Mouse (Mus musculus) liver, embryonic 14.5 days (tissue): ENCODE results near the gene Tnpo3. TPM values are rescaled to one million over a fixed set of nuclear protein-coding genes. Genes with fewer than 3 reads are reported as not detected.
"Not testable (repeated sequence)": the region's sequence is repeated elsewhere in the genome, so short reads cannot be mapped to it uniquely, and the experiment has no call there.

Experiments used
- ATAC-seq: fragments of 200-750 bp; cut with Nextera tagmentation; 2 replicates; pipeline ENCODE4 v1.8.0; 2017; ENCODE audit warnings: moderate number of reproducible peaks, mild to moderate bottlenecking, moderate library complexity; ENCODE audit not compliant: insufficient read depth
- DNase-seq, 3 experiments: peaks; one replicate each; pipeline ENCODE4 v3.0.0-alpha.2; 2012 to 2013; ENCODE audit warnings: low read depth in 3 of 3, low spot score in 3 of 3
- H3K27ac ChIP-seq: fragments of 300-500 bp; sonication (generic); 2 replicates; pipeline ENCODE4 v1.5.1; 2014; ENCODE audit warnings: moderate library complexity, mild to moderate bottlenecking, control low read depth, inconsistent platforms
- H3K27me3 ChIP-seq: fragments of 300-500 bp; sonication (generic); 2 replicates; pipeline ENCODE4 v1.6.1; 2014; ENCODE audit warnings: mild to moderate bottlenecking, low read length, moderate library complexity; ENCODE audit not compliant: control insufficient read depth, insufficient read depth
- H3K36me3 ChIP-seq: fragments of 300-500 bp; sonication (generic); replicated peaks from 2 replicates; pipeline ENCODE4 v1.6.1; 2014; ENCODE audit warnings: low read depth; ENCODE audit not compliant: control insufficient read depth, insufficient read depth
- H3K4me1 ChIP-seq, 2 experiments: fragments of 200-500 bp in 1 of 2; fragments of 300-500 bp in 1 of 2; sonication (generic) in 1 of 2; replicated peaks; 2 replicates each; pipeline ENCODE4 v1.6.1; 2012 to 2014; ENCODE audit warnings: antibody characterized with exemption in 1 of 2, inconsistent platforms in 1 of 2, low read length in 1 of 2; ENCODE audit not compliant: control insufficient read depth in 2 of 2, insufficient read depth in 2 of 2
- H3K4me2 ChIP-seq: fragments of 300-500 bp; sonication (generic); 2 replicates; pipeline ENCODE4 v1.6.1; 2014; ENCODE audit warnings: low read depth, mild to moderate bottlenecking, control low read depth, moderate library complexity
- H3K4me3 ChIP-seq, 2 experiments: fragments of 200-500 bp in 1 of 2; fragments of 300-500 bp in 1 of 2; sonication (generic) in 1 of 2; 2 replicates each; pipeline ENCODE4 v1.5.1; 2012 to 2014; ENCODE audit warnings: low read depth in 2 of 2, low read length in 2 of 2, mild to moderate bottlenecking in 2 of 2, control low read depth in 1 of 2, inconsistent platforms in 1 of 2, moderate library complexity in 1 of 2; ENCODE audit not compliant: insufficient read depth in 1 of 2
- H3K9ac ChIP-seq: fragments of 300-500 bp; sonication (generic); replicated peaks from 2 replicates; pipeline ENCODE4 v1.6.1; 2014; ENCODE audit warnings: mild to moderate bottlenecking, control low read depth, moderate library complexity
- H3K9me3 ChIP-seq: fragments of 300-500 bp; sonication (generic); 2 replicates; pipeline ENCODE4 v1.6.1; 2016; ENCODE audit warnings: low read length, mixed read lengths; ENCODE audit not compliant: control insufficient read depth
- CTCF ChIP-seq: IDR thresholded peaks from 2 replicates; pipeline ENCODE4 v1.5.1; 2016; ENCODE audit warnings: antibody characterized with exemption, low read depth, control low read depth
- EP300 ChIP-seq: IDR thresholded peaks from 2 replicates; pipeline ENCODE4 v1.6.1; 2016; ENCODE audit warnings: antibody characterized with exemption, low read depth
- WGBS: fragments of 180-500 bp; shearing (Covaris S2); extraction: QIAGEN DNeasy Blood & Tissue Kit; methylation state at CpG from one replicate; pipeline ENCODE4 v1.1.7; 2014; ENCODE audit not compliant: insufficient replicate concordance; 5-methylcytosine and 5-hydroxymethylcytosine counted together
- polyA plus RNA-seq, 2 experiments: library from polyadenylated mRNA; depleted of rRNA in 1 of 2; stranded (reverse) in 1 of 2; unstranded in 1 of 2; fragments of >200 nt; fragmentation: Nextera tagmentation in 1 of 2; extraction: Ambion mirVana in 1 of 2; gene quantifications; 2 replicates each; pipeline versions ENCODE4 v1.2.1 to v1.2.3; 2012 to 2014

The Tnpo3 gene
- polyA plus RNA-seq, 2 experiments: 27.8 to 30.5 TPM

GRCm38 (mm10) chr6:29581202-29581601 is 28.5 kb downstream of the Tnpo3 start:
- no peak overlapping the region for H3K9ac ChIP-seq
- 83% methylated on average over 3 of the region's 3 CpGs for WGBS
- no peaks in the 10 kb centered on the region for H3K4me1 ChIP-seq
- H3K4me2 ChIP-seq: no peak overlapping the region
- TF ChIP-seq EP300 (no peak), CTCF (no peak)
- no peak for ATAC-seq
- no peak for DNase-seq
- H3K9me3 ChIP-seq: peaks cover 2% of the 10 kb centered on the region; the same call in 1 of the 2 replicates
- no peak overlapping the region for H3K4me3 ChIP-seq
- H3K27me3 ChIP-seq: no peaks in the 10 kb centered on the region
- peaks cover 39% of the 10 kb centered on the region for H3K36me3 ChIP-seq
- H3K27ac ChIP-seq: no peak overlapping the region

GRCm38 (mm10) chr6:29580770-29581169 is 28.9 kb downstream of the Tnpo3 start:
- H3K4me3 ChIP-seq: no peak overlapping the region
- DNase-seq (no peak), ATAC-seq (no peak)
- no peaks in the 10 kb centered on the region for H3K27me3 ChIP-seq
- no peak overlapping the region for H3K27ac ChIP-seq
- H3K36me3 ChIP-seq: peaks cover 35% of the 10 kb centered on the region
- peak; percentile 43 for TF ChIP-seq EP300
- TF ChIP-seq CTCF: no peak
- WGBS: 16% methylated on average over 1 of the region's 1 CpGs
- no peak overlapping the region for H3K9ac ChIP-seq
- H3K4me2 ChIP-seq: no peak overlapping the region
- no peaks in the 10 kb centered on the region for H3K4me1 ChIP-seq
- peaks cover 2% of the 10 kb centered on the region; the same call in 1 of the 2 replicates for H3K9me3 ChIP-seq

GRCm38 (mm10) chr6:29576388-29576787 is 33.3 kb downstream of the Tnpo3 start:
- H3K4me1 ChIP-seq, ATAC-seq, H3K4me2 ChIP-seq, H3K4me3 ChIP-seq, H3K9me3 ChIP-seq, H3K27ac ChIP-seq, H3K27me3 ChIP-seq, H3K9ac ChIP-seq, DNase-seq: not testable (repeated sequence)
- TF ChIP-seq CTCF: peak; percentile 18; the same call in 1 of the 2 replicates
- 78% methylated on average over 3 of the region's 3 CpGs for WGBS
- H3K36me3 ChIP-seq: peaks cover 47% of the 10 kb centered on the region

GRCm38 (mm10) chr6:29557112-29557511 is 52.6 kb downstream of the Tnpo3 start:
- Histone ChIP-seq H3K27me3 (no peaks in the 10 kb centered on the region), H3K36me3 (peaks cover 58% of the 10 kb centered on the region), H3K9ac (no peak overlapping the region), H3K4me2 (no peak overlapping the region), H3K27ac (no peak overlapping the region), H3K4me3 (no peak overlapping the region), H3K9me3 (no peaks in the 10 kb centered on the region), H3K4me1 (no peaks in the 10 kb centered on the region)
- TF ChIP-seq EP300 (no peak), CTCF (no peak)
- ATAC-seq: no peak
- no peak for DNase-seq
- WGBS: 71% methylated on average over 2 of the region's 2 CpGs

- Histone ChIP-seq H3K27me3 (no peaks in the 10 kb centered on the region), H3K4me3 (no peak overlapping the region), H3K4me1 (no peaks in the 10 kb centered on the region), H3K27ac (no peak overlapping the region), H3K36me3 (peaks cover 59% of the 10 kb centered on the region), H3K4me2 (no peak overlapping the region), H3K9me3 (no peaks in the 10 kb centered on the region), H3K9ac (no peak overlapping the region)
- DNase-seq (no peak), ATAC-seq (no peak)
- TF ChIP-seq CTCF (no peak), EP300 (no peak)
- whole genome bisulfite sequencing: 78% methylated on average over 2 of the region's 2 CpGs
Observed at GRCm38 (mm10) chr6:29552526-29552925, 57.2 kb downstream of the Tnpo3 start.

- Histone ChIP-seq H3K36me3 (peaks cover 52% of the 10 kb centered on the region), H3K4me2 (no peak overlapping the region), H3K9ac (no peak overlapping the region), H3K27me3 (no peaks in the 10 kb centered on the region), H3K27ac (no peak overlapping the region), H3K9me3 (no peaks in the 10 kb centered on the region), H3K4me1 (no peaks in the 10 kb centered on the region), H3K4me3 (no peak overlapping the region)
- no peak for DNase-seq
- 67% methylated on average over 1 of the region's 1 CpGs for WGBS
- no peak for ATAC-seq
- TF ChIP-seq EP300 (no peak), CTCF (no peak)
Observed at GRCm38 (mm10) chr6:29548086-29548485, 61.6 kb downstream of the Tnpo3 start.
